Comparison of ENCODE assay signal across 10 mouse cellular contexts in the genomic region with DNA sequence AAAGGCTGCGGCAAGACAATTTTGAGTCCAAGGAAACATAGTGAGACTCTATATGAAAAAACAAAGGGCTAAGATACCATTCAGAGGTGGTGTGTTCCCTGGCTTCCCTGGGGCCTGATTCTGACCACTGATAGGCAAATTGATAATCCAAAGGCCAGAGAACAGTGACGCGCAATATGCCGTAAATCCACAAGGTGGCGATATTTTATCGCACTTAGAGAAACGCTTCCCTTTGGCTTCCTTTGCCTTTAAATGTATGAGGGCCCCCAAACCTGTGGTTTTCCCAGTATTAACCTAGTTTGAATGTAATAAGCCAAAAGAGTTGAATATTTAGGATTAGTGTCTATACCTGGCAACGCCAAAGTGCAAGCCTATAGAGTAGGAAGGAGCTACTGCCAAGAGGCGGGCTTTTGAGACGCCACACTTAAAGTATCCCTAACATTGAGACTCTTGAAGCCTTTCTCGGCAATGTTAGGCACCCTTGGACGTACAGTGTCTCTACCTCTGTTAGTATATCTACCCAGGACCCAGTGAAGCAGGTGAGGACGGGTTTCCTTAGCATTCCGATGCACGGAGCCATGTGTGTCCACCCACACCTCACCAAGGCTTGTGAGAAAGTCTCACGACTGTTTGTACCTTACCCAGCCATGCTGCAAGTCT. TPM values are rescaled to one million over a fixed set of nuclear protein-coding genes. Genes with fewer than 3 reads are reported as not detected.
A peak's percentile ranks its signal among the peaks of the same experiment; 100 is the strongest.
DNase-seq lines count a peak whose midpoint lies in the region; ATAC-seq and TF ChIP-seq lines count a peak whose summit lies in the region.
"Had no signal": no experiment of that assay in that cellular context is flagged by ENCODE, and none has a peak within 500 bp of the region (broad histone marks: within the 10 kb centered on the region; RNA-seq: fewer than 3 reads in every experiment).

No protein-coding gene starts in this region.

- H3K4me1 ChIP-seq in embryonic facial prominence, embryonic 10.5 days: peaks cover 7% of the 10 kb centered on the region; the same call in 1 of the 2 replicates
- H3K4me1 ChIP-seq in testis, adult 2 months (ENCODE audit: control insufficient read depth, insufficient read depth, low read length): no peaks in the 10 kb centered on the region
- H3K4me1 ChIP-seq: heart, embryonic 15.5 days; neural tube, embryonic 13.5 days had no signal

- no peaks in the 10 kb centered on the region for H3K36me3 ChIP-seq in embryonic facial prominence, embryonic 10.5 days (replicated peaks)
- no peaks in the 10 kb centered on the region for H3K36me3 ChIP-seq in testis, adult 2 months (ENCODE audit: control insufficient read depth, insufficient read depth, low read length)
- H3K36me3 ChIP-seq: heart, embryonic 15.5 days; neural tube, embryonic 13.5 days had no signal

- H3K27ac ChIP-seq in embryonic facial prominence, embryonic 10.5 days (replicated peaks): no peak overlapping the region
- no peak overlapping the region for H3K27ac ChIP-seq in testis, adult 2 months (ENCODE audit: control insufficient read depth, insufficient read depth, low read depth, low read length)
- H3K27ac ChIP-seq: heart, embryonic 15.5 days; neural tube, embryonic 13.5 days had no signal

- no peak for TF ChIP-seq POLR2A in testis, adult 2 months (IDR thresholded peaks at IDR 0.05; ENCODE audit: control insufficient read depth, low read depth, low read length)

- H3K9me3 ChIP-seq in embryonic facial prominence, embryonic 10.5 days: no peaks in the 10 kb centered on the region
- H3K9me3 ChIP-seq: heart, embryonic 15.5 days; neural tube, embryonic 13.5 days had no signal

- peak; percentile 55 for DNase-seq in gastrocnemius, adult 18-20 months (ENCODE audit: low spot score)
- no peak for DNase-seq in gastrocnemius, postnatal 25 days
- DNase-seq in 416B (ENCODE audit: low read depth): peak; percentile 34
- peak; percentile 65 for DNase-seq in embryonic facial prominence, embryonic 10.5 days (ENCODE audit: low spot score)
- DNase-seq in kidney, postnatal 4 days: peak; percentile 78 to 81
- DNase-seq in lung, postnatal 14 days: peak; percentile 72

- 45% methylated on average over 16 of the region's 16 CpGs for WGBS in embryonic facial prominence, embryonic 10.5 days

- no peak overlapping the region for H3K4me3 ChIP-seq in embryonic facial prominence, embryonic 10.5 days
- no peak overlapping the region for H3K4me3 ChIP-seq in testis, adult 2 months (ENCODE audit: control insufficient read depth, low read depth, low read length)
- H3K4me3 ChIP-seq: heart, embryonic 15.5 days; neural tube, embryonic 13.5 days had no signal

- peak; percentile 28 for ATAC-seq in activated CD4-positive, CD25-positive, alpha-beta regulatory T cell, adult 4 months

- TF ChIP-seq CTCF in testis, adult 2 months (IDR thresholded peaks at IDR 0.05; ENCODE audit: control insufficient read depth, insufficient read depth, insufficient replicate concordance, low read depth, low read length): peak; percentile 53; the same call in 1 of the 2 replicates

- H3K27me3 ChIP-seq in embryonic facial prominence, embryonic 10.5 days (replicated peaks; ENCODE audit: low read depth, poor library complexity, severe bottlenecking): peaks cover 7% of the 10 kb centered on the region; the same call in 1 of the 2 replicates
- H3K27me3 ChIP-seq in testis, adult 2 months (ENCODE audit: control insufficient read depth, insufficient read depth, low read length): no peaks in the 10 kb centered on the region
- H3K27me3 ChIP-seq: heart, embryonic 15.5 days had no signal

RNA-seq across cellular contexts. Expression of gene Tril, which starts 37.6 kb away (rescaled TPM):
- 1 to 10 TPM; 1.7 to 2.0 TPM for total RNA-seq in gastrocnemius, adult 18-20 months (2021)
- total RNA-seq in gastrocnemius, postnatal 25 days (2021): 1 to 10 TPM; 3.6 to 3.8 TPM
- polyA plus RNA-seq in activated CD4-positive, CD25-positive, alpha-beta regulatory T cell, adult 4 months (2017; shearing (Covaris generic)): not detected
- polyA plus RNA-seq in embryonic facial prominence, embryonic 10.5 days (2016; fragmentation: Nextera tagmentation; extraction: Ambion mirVana): 50.1 and 65.8 TPM in 2 replicates
- 0.43 and 0.59 TPM in 2 replicates for polyA plus RNA-seq in testis, adult 2 months (2012; rRNA removed)

Comparison
In these comparisons a context has a peak if more than half of its experiments do, and no peak if none do; other contexts are left out.
1. RNA of gene Tril, which starts 37.6 kb away (polyA plus RNA-seq): 50.1 to 65.8 TPM in embryonic facial prominence, embryonic 10.5 days; 0.43 to 0.59 TPM in testis, adult 2 months and not detected in activated CD4-positive, CD25-positive, alpha-beta regulatory T cell, adult 4 months; every median in the first group is over 10 times any median in the second.